Mouse (Mus musculus) lung, postnatal 14 days (tissue): ENCODE results near the gene Zfhx3.
A peak's percentile ranks its signal among the peaks of the same experiment; 100 is the strongest.

Source experiments
- DNase-seq: peaks from one replicate; pipeline ENCODE4 v3.0.0; 2021

Zfhx3 gene

GRCm38 (mm10) chr8:108813375-108813774 lies 870.9 kb downstream of the Zfhx3 start:
- DNase-seq, result no peak

GRCm38 (mm10) chr8:108819271-108819671 lies 876.8 kb downstream of the Zfhx3 start:
- no peak for DNase-seq

GRCm38 (mm10) chr8:108819826-108820225 lies 877.4 kb downstream of the Zfhx3 start:
- no peak for DNase-seq

GRCm38 (mm10) chr8:108820634-108821033 lies 878.2 kb downstream of the Zfhx3 start:
- DNase-seq, result peak; percentile 70

GRCm38 (mm10) chr8:108822841-108823266 lies 880.4 kb downstream of the Zfhx3 start:
- peak; percentile 45 for DNase-seq

GRCm38 (mm10) chr8:108824049-108824448 lies 881.6 kb downstream of the Zfhx3 start:
- no peak for DNase-seq

GRCm38 (mm10) chr8:108826414-108826813 lies 884.0 kb downstream of the Zfhx3 start:
- no peak for DNase-seq

- no peak for DNase-seq
Measured at GRCm38 (mm10) chr8:108827428-108827827, 885.0 kb downstream of the Zfhx3 start.

GRCm38 (mm10) chr8:108829305-108829717 lies 886.9 kb downstream of the Zfhx3 start:
- DNase-seq, result no peak

- no peak for DNase-seq
Measured at GRCm38 (mm10) chr8:108835143-108835542, 892.7 kb downstream of the Zfhx3 start.

- no peak for DNase-seq
Measured at GRCm38 (mm10) chr8:108837788-108838187, 895.3 kb downstream of the Zfhx3 start.

GRCm38 (mm10) chr8:108838761-108839160 lies 896.3 kb downstream of the Zfhx3 start:
- no peak for DNase-seq

GRCm38 (mm10) chr8:108842307-108842706 lies 899.9 kb downstream of the Zfhx3 start:
- DNase-seq, result no peak

GRCm38 (mm10) chr8:108846174-108846573 lies 903.7 kb downstream of the Zfhx3 start:
- no peak for DNase-seq

- DNase-seq, result no peak
Measured at GRCm38 (mm10) chr8:108846827-108847226, 904.4 kb downstream of the Zfhx3 start.

- no peak for DNase-seq
Measured at GRCm38 (mm10) chr8:108847356-108847755, 904.9 kb downstream of the Zfhx3 start.

GRCm38 (mm10) chr8:108848484-108848883 lies 906.0 kb downstream of the Zfhx3 start:
- no peak for DNase-seq

- DNase-seq, result no peak
Measured at GRCm38 (mm10) chr8:108853028-108853427, 910.6 kb downstream of the Zfhx3 start.

- DNase-seq, result peak; percentile 22
Measured at GRCm38 (mm10) chr8:108854444-108855102, 912.1 kb downstream of the Zfhx3 start.

- DNase-seq, result no peak
Measured at GRCm38 (mm10) chr8:108859001-108859400, 916.6 kb downstream of the Zfhx3 start.

- DNase-seq, result peak; percentile 40
Measured at GRCm38 (mm10) chr8:108859983-108860382, 917.5 kb downstream of the Zfhx3 start.

GRCm38 (mm10) chr8:108863440-108863839 lies 921.0 kb downstream of the Zfhx3 start:
- no peak for DNase-seq

- no peak for DNase-seq
Measured at GRCm38 (mm10) chr8:108866430-108866829, 924.0 kb downstream of the Zfhx3 start.

GRCm38 (mm10) chr8:108867482-108868258 lies 925.2 kb downstream of the Zfhx3 start:
- peak; percentile 46 for DNase-seq
